Mouse (Mus musculus) macrophage (primary cell): ENCODE results near the gene Nek11. TPM values are rescaled to one million over a fixed set of nuclear protein-coding genes. Genes with fewer than 3 reads are reported as not detected.

Experiments used
- H3K27ac ChIP-seq: fragments of 350-480 bp; formaldehyde crosslinking; 2 replicates; pipeline ENCODE4 v1.9.0; 2021
- H3K36me3 ChIP-seq: fragments of 350-480 bp; formaldehyde crosslinking; 2 replicates; pipeline ENCODE4 v1.9.0; 2021; ENCODE audit errors: inconsistent target
- H3K4me3 ChIP-seq: fragments of 350-480 bp; formaldehyde crosslinking; 2 replicates; pipeline ENCODE4 v1.9.0; 2021; ENCODE audit errors: inconsistent target
- H3K79me2 ChIP-seq: fragments of 350-480 bp; formaldehyde crosslinking; 2 replicates; pipeline ENCODE4 v1.9.0; 2021; ENCODE audit errors: inconsistent target
- WGBS: methylation state at CpG from one replicate; pipeline ENCODE4 v1.1.7; 2026; ENCODE audit warnings: inconsistent platforms; ENCODE audit not compliant: missing documents; 5-methylcytosine and 5-hydroxymethylcytosine counted together
- polyA plus RNA-seq: library from polyadenylated mRNA; stranded (reverse); fragments of 250-400 nt; gene quantifications from 3 replicates; pipeline ENCODE4 v1.2.4, GENCODE M21; 2018; ENCODE audit warnings: inconsistent platforms

Gene Nek11
- polyA plus RNA-seq, 1 experiment from 2014 or later = not detected

- no peak overlapping the region for H3K27ac ChIP-seq
- 27% methylated on average over 4 of the region's 4 CpGs for WGBS
- H3K4me3 ChIP-seq = no peak overlapping the region
- no peaks in the 10 kb centered on the region for H3K79me2 ChIP-seq
- no peaks in the 10 kb centered on the region for H3K36me3 ChIP-seq
Measured at GRCm38 (mm10) chr9:105282725-105283124, 112.6 kb downstream of the Nek11 start.

DNA sequence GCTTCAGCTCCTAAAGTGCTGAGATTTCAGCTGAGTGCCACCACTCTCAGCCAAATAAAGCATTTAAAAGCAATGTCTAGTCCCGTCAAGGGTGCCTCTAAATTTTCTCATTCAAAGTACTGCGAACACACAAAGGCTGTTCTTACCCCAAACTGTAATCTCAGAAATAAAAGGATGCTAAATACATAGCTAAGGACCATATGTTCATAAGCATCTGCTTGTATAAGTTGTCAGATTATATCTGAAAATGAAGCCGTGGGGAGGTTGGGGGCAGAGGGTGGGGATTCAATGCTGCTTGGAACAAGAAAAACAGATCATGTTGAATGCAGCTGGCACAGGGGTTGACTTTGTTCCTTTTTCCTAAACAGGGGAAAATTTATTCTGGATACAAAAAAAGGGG lies 120.4 kb downstream of the Nek11 start:
- Histone ChIP-seq H3K79me2 (no peaks in the 10 kb centered on the region), H3K27ac (no peak overlapping the region), H3K4me3 (no peak overlapping the region), H3K36me3 (no peaks in the 10 kb centered on the region)
- WGBS = 90% methylated on average over 3 of the region's 3 CpGs

DNA sequence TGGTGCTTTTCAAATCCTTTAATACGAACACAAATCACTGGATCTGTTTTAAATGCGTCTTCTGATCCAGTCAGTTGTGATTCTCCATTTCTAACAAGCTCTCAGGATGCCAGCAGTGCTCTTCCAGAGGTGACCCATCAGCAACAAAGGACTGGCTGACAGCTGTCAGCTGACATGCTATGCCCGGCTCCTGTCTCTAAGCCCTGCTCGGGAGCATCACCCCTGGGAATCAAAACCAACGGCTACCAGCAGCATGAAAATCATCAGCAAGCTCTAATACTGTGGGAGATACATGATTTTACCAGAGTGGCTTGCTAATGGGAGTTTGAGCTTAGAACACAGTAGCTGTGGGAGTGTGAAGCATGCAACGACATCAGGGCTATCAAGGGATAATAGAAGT lies 121.0 kb downstream of the Nek11 start:
- Histone ChIP-seq H3K27ac (no peak overlapping the region), H3K79me2 (no peaks in the 10 kb centered on the region), H3K36me3 (no peaks in the 10 kb centered on the region), H3K4me3 (no peak overlapping the region)
- WGBS = 72% methylated on average over 6 of the region's 6 CpGs

DNA sequence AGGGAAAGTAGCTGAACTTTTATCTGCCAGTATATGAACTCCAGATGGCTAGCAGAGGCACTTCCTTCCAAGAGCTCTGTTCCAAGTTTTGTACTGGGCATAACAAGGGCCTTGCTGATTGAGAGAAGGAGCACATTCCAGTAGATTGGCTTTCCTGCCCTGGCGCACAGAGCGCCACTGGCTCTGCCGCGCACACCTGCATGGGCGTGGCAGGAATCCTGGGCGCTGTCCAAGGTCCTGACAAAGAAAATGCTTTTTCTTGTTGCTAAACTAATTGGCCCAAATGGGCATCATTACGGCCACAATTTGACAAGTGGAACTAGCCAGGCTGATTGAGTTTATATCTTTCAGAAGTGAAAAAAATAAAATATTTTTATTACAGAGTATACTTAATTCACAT lies 123.1 kb downstream of the Nek11 start:
- 15% methylated on average over 7 of the region's 7 CpGs for WGBS
- Histone ChIP-seq H3K27ac (no peak overlapping the region), H3K79me2 (no peaks in the 10 kb centered on the region), H3K4me3 (no peak overlapping the region), H3K36me3 (no peaks in the 10 kb centered on the region)

DNA sequence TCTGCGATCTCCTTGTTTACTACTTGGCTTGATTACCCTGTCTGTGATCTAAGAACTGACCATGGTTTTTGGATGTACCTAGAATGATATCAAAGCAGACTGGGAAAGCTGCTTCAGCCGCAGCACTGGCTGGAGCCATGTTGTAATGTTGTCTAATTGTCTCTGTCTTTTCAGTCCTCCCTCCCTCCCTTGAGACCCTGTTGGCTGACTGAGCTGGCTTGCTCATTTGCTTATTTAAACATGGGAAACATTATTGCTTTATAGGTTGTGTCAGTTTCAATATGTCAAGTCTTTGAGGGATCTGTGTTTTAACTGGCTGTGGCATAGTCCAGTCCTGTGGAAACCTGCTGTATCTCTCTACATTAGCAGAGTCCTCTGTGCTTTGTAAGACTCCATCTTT lies 132.2 kb downstream of the Nek11 start:
- Histone ChIP-seq H3K79me2 (no peaks in the 10 kb centered on the region), H3K36me3 (no peaks in the 10 kb centered on the region), H3K27ac (no peak overlapping the region), H3K4me3 (no peak overlapping the region)
- 48% methylated on average over 2 of the region's 2 CpGs for WGBS

GRCm38 (mm10) chr9:105257668-105258067 lies 137.7 kb downstream of the Nek11 start:
- Histone ChIP-seq H3K4me3 (no peak overlapping the region), H3K36me3 (no peaks in the 10 kb centered on the region), H3K79me2 (no peaks in the 10 kb centered on the region), H3K27ac (no peak overlapping the region)
- 87% methylated on average over 10 of the region's 10 CpGs for WGBS

GRCm38 (mm10) chr9:105254076-105254475 lies 141.2 kb downstream of the Nek11 start:
- WGBS = 100% methylated on average over 1 of the region's 1 CpGs

GRCm38 (mm10) chr9:105252349-105253041 lies 142.8 kb downstream of the Nek11 start:
- WGBS = 84% methylated on average over 4 of the region's 4 CpGs
- Histone ChIP-seq H3K36me3 (no peaks in the 10 kb centered on the region), H3K4me3 (no peak overlapping the region), H3K27ac (no peak overlapping the region), H3K79me2 (no peaks in the 10 kb centered on the region)

More at GRCm38 (mm10) chr9:105254076-105254475, 141.2 kb downstream of the Nek11 start:
- Histone ChIP-seq H3K27ac (no peak overlapping the region), H3K36me3 (no peaks in the 10 kb centered on the region), H3K4me3 (no peak overlapping the region), H3K79me2 (no peaks in the 10 kb centered on the region)

DNA sequence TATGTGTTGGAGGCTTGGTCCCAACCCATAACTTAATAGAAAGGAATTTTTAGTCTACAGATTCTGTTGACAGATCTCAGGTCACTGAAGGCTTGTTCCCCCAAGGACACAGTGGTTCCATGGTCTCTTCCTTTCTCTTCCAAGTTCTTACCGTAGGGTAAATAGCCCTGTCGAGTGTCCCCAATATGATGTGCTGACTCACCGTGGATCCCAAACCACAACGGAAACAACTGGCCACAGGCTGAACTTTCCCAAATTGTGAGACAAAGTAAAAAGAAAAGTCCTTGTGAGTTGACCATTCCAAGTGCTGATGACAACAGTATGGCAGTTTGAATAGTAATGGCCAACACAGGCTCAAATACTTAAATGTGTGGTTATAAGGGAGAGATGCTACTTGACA lies 144.1 kb downstream of the Nek11 start:
- no peak overlapping the region for H3K4me3 ChIP-seq
- no peak overlapping the region for H3K27ac ChIP-seq
- WGBS = 87% methylated on average over 4 of the region's 4 CpGs
- H3K79me2 ChIP-seq = no peaks in the 10 kb centered on the region
- no peaks in the 10 kb centered on the region for H3K36me3 ChIP-seq

DNA sequence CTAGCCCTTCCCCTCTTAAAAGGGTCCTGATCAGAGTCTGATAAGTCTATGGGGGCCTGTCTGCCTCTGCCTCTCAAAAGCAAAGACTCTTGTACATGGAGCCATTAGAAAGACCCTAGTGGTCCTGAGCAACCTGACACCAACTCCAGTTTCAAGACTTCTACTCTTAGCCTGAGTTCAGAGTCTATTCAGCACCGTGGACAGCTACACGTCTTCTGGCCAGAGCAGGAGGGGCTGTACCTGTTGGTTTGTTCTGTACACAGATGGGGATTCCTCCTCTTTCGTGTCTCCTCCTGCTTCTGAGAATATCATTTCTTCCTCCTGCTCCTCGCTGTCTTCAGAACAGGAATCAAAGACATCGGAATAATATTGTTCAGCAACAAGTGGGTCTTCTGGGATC lies 151.3 kb downstream of the Nek11 start:
- Histone ChIP-seq H3K36me3 (no peaks in the 10 kb centered on the region), H3K79me2 (no peaks in the 10 kb centered on the region), H3K27ac (no peak overlapping the region), H3K4me3 (no peak overlapping the region)
- WGBS = 31% methylated on average over 5 of the region's 5 CpGs

GRCm38 (mm10) chr9:105214434-105214833 lies 180.9 kb downstream of the Nek11 start:
- H3K4me3 ChIP-seq = no peak overlapping the region
- no peaks in the 10 kb centered on the region for H3K79me2 ChIP-seq
- 58% methylated on average over 4 of the region's 4 CpGs for WGBS
- H3K27ac ChIP-seq = no peak overlapping the region
- no peaks in the 10 kb centered on the region for H3K36me3 ChIP-seq

GRCm38 (mm10) chr9:105200305-105200704 lies 195.0 kb downstream of the Nek11 start:
- no peaks in the 10 kb centered on the region for H3K79me2 ChIP-seq
- H3K27ac ChIP-seq = no peak overlapping the region
- 90% methylated on average over 1 of the region's 1 CpGs for WGBS
- no peak overlapping the region for H3K4me3 ChIP-seq
- no peaks in the 10 kb centered on the region for H3K36me3 ChIP-seq

- WGBS = 24% methylated on average over 3 of the region's 3 CpGs
- H3K36me3 ChIP-seq = no peaks in the 10 kb centered on the region
- H3K4me3 ChIP-seq = no peak overlapping the region
- H3K27ac ChIP-seq = no peak overlapping the region
- H3K79me2 ChIP-seq = no peaks in the 10 kb centered on the region
Measured at GRCm38 (mm10) chr9:105186725-105187124, 208.6 kb downstream of the Nek11 start.

DNA sequence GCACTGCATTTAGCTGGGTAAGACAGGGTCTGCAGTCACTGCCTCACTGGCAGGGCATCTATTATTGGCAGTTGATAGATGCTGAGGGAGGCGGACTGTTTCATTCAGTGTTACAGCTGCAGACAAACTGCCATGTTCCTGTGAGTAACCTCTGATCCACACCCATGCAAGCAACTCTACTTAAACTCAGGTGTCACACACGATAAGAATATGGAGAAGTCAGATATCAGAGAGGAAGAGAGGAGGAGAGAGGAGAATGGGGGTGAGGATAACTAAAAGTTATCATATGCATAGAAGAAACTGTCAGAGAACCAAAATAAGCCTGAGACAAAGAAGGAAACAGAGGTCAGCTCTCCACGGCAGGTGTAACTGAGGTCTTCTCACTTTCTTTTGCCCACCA lies 212.9 kb downstream of the Nek11 start:
- Histone ChIP-seq H3K36me3 (no peaks in the 10 kb centered on the region), H3K4me3 (no peak overlapping the region), H3K27ac (no peak overlapping the region), H3K79me2 (no peaks in the 10 kb centered on the region)
- WGBS = 90% methylated on average over 3 of the region's 3 CpGs

GRCm38 (mm10) chr9:105144992-105145391 lies 250.3 kb downstream of the Nek11 start, which contains the start of gene 1700080E11Rik:
TSS of gene 1700080E11Rik (minus strand) at chr9:105145092.
- WGBS = 72% methylated on average over 6 of the region's 6 CpGs
- H3K79me2 ChIP-seq = no peaks in the 10 kb centered on the region
- no peak within 1 kb of the TSS for H3K4me3 ChIP-seq
- no peak within 1 kb of the TSS for H3K27ac ChIP-seq
- no peaks in the 10 kb centered on the region for H3K36me3 ChIP-seq

GRCm38 (mm10) chr9:105139204-105139603 lies 256.1 kb downstream of the Nek11 start:
- H3K79me2 ChIP-seq = no peaks in the 10 kb centered on the region
- no peak overlapping the region for H3K27ac ChIP-seq
- H3K4me3 ChIP-seq = no peak overlapping the region
- H3K36me3 ChIP-seq = no peaks in the 10 kb centered on the region
- 38% methylated on average over 6 of the region's 6 CpGs for WGBS
